Mouse (Mus musculus) heart, embryonic 16.5 days (tissue): ENCODE measurements at regions not wholly inside any gene's neighbourhood (a gene's known extent, or its start where the extent isn't known, plus 50 kb on each side); places are given as distances from the start of the nearest gene placed in this dataset.
"Not testable (repeated sequence)": the region's sequence is repeated elsewhere in the genome, so short reads cannot be mapped to it uniquely, and the experiment has no call there.

Experiments used
- ATAC-seq: fragments of 200-750 bp; cut with Nextera tagmentation; replicated peaks from 2 replicates; pipeline ENCODE4 v1.8.0; 2017; ENCODE audit warnings: moderate number of reproducible peaks; ENCODE audit not compliant: insufficient read depth, low FRiP score; ENCODE audit errors: extremely low read depth
- H3K27ac ChIP-seq: fragments of 300-500 bp; sonication (generic); 2 replicates; pipeline ENCODE4 v1.5.1; 2014; ENCODE audit warnings: mild to moderate bottlenecking, low read length, control low read depth, moderate library complexity
- H3K27me3 ChIP-seq: fragments of 300-500 bp; sonication (generic); 2 replicates; pipeline ENCODE4 v1.6.1; 2014; ENCODE audit warnings: low read length, mixed read lengths; ENCODE audit not compliant: control insufficient read depth, insufficient read depth
- H3K36me3 ChIP-seq: fragments of 300-500 bp; sonication (generic); 2 replicates; pipeline ENCODE4 v1.6.1; 2014; ENCODE audit not compliant: control insufficient read depth, insufficient read depth
- H3K4me1 ChIP-seq: fragments of 300-500 bp; sonication (generic); 2 replicates; pipeline ENCODE4 v1.6.1; 2014; ENCODE audit warnings: low read length, mixed read lengths; ENCODE audit not compliant: control insufficient read depth, insufficient read depth
- H3K4me2 ChIP-seq: fragments of 300-500 bp; sonication (generic); 2 replicates; pipeline ENCODE4 v1.6.1; 2014; ENCODE audit warnings: low read depth, mild to moderate bottlenecking, control low read depth, low read length
- H3K4me3 ChIP-seq: fragments of 300-500 bp; sonication (generic); 2 replicates; pipeline ENCODE4 v1.5.1; 2014; ENCODE audit warnings: mild to moderate bottlenecking, control low read depth, low read length
- H3K9ac ChIP-seq: fragments of 300-500 bp; sonication (generic); 2 replicates; pipeline ENCODE4 v1.6.1; 2014; ENCODE audit warnings: low read length, control low read depth
- H3K9me3 ChIP-seq: fragments of 300-500 bp; sonication (generic); replicated peaks from 2 replicates; pipeline ENCODE4 v1.6.1; 2016; ENCODE audit warnings: low read length; ENCODE audit not compliant: control insufficient read depth
- WGBS: fragments of 180-500 bp; shearing (Covaris S2); extraction: QIAGEN DNeasy Blood & Tissue Kit; methylation state at CpG from one replicate; pipeline ENCODE4 v1.1.7; 2014; 5-methylcytosine and 5-hydroxymethylcytosine counted together

DNA sequence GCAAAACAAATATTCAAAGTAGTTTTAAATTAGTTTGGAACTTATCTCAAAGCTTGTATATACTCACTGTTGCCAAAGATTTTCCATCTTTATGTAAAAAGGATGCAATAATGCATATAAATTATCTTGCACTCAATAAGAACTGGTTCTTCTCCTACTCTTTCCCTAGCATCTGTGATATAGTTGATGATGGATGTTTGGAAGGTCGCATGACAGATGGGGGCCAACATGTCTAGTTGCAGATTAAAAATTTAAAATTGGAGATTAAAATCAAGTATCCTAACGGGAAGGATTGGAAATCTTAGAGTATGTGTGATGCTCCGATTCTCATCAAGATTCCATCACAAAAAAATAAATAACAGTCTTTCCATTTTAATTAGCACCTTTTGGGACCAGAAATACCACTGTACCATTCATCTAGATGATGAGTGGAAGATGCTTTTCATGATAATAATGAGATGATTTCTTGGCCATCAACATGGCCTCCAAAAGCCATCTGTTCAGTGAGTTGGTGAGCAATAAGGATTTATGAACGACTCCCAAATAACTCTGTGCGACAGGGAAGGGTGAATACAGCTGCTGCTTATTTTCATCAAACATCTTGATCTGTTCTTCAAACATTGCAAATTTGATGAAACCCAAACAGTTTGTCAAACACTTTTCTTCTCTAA is 655.9 kb upstream of the Cdh8 start:
- 71% methylated on average over 5 of the region's 5 CpGs for WGBS
- Histone ChIP-seq H3K36me3 (no peaks in the 10 kb centered on the region), H3K4me2 (no peak overlapping the region), H3K4me3 (no peak overlapping the region), H3K9ac (no peak overlapping the region), H3K4me1 (no peaks in the 10 kb centered on the region), H3K27ac (no peak overlapping the region), H3K27me3 (no peaks in the 10 kb centered on the region), H3K9me3 (no peaks in the 10 kb centered on the region)
- no peak for ATAC-seq

DNA sequence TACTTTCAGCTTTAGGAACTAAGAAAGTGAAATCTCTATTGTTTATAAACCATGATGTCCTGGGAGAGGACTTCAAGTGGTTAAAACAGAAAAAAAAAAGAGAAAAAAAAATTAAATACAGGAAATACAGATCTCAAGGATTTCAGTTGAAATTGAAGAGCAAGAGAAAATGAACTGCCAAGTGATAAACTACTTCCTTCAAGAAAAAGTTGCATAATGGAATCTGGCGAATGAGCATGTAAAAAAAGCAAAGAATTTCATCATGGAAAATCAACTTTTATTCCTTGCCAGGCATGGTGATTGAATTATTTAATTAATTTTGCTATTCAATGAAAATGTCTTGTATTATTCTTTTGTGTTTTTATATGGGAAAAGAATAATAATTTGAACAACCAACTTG is 653.5 kb upstream of the Cdh8 start:
- Histone ChIP-seq H3K4me3 (no peak overlapping the region), H3K4me1 (no peaks in the 10 kb centered on the region), H3K9ac (no peak overlapping the region), H3K36me3 (no peaks in the 10 kb centered on the region), H3K4me2 (no peak overlapping the region), H3K27me3 (no peaks in the 10 kb centered on the region), H3K27ac (no peak overlapping the region), H3K9me3 (no peaks in the 10 kb centered on the region)
- 61% methylated on average over 1 of the region's 1 CpGs for WGBS
- ATAC-seq, result no peak

DNA sequence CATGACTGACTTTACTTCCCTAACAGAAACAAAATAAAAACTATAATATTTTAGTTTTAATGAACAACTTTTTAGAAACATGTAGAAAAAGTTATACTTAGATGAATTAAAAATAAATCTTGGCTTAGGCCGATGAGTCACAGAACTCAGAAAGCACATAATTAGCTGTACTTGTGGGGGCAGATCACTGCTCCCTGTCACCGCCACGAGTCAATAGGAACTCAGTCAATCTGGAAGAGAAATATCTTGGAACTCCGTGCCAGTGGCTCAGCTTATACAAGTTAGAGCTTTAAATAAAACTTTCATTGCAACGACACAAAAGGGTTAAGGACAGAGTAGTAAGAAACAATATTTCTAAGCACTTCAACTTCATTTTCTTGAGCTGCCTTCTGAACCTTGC is 622.7 kb upstream of the Cdh8 start:
- Histone ChIP-seq H3K9ac (no peak overlapping the region), H3K27ac (no peak overlapping the region), H3K4me3 (no peak overlapping the region), H3K9me3 (no peaks in the 10 kb centered on the region), H3K27me3 (no peaks in the 10 kb centered on the region), H3K4me2 (no peak overlapping the region), H3K4me1 (no peaks in the 10 kb centered on the region), H3K36me3 (no peaks in the 10 kb centered on the region)
- no peak for ATAC-seq
- 54% methylated on average over 5 of the region's 5 CpGs for WGBS

DNA sequence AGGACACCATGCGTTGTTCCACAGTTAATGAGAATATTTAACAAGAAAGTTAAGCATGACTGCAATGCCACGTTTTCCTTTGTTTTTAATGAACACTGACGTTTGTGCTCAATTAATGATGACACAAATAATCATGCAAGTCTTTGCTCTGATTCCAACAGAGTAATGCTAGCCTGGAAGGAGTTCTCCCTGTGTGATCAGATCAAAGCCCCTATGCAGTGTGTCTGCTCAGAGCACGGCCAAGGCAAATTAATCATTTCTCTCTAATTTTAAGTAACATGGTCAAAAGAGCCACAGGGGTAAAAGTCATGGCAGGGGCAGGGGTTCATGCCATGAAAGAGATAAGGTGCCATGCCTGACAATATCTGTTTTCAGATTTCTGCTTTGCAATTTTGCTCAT is 618.2 kb upstream of the Cdh8 start:
- Histone ChIP-seq H3K4me1 (no peaks in the 10 kb centered on the region), H3K27me3 (no peaks in the 10 kb centered on the region), H3K36me3 (no peaks in the 10 kb centered on the region), H3K9ac (no peak overlapping the region), H3K9me3 (no peaks in the 10 kb centered on the region), H3K27ac (no peak overlapping the region), H3K4me3 (no peak overlapping the region), H3K4me2 (no peak overlapping the region)
- ATAC-seq, result no peak
- WGBS, result 70% methylated on average over 4 of the region's 4 CpGs

DNA sequence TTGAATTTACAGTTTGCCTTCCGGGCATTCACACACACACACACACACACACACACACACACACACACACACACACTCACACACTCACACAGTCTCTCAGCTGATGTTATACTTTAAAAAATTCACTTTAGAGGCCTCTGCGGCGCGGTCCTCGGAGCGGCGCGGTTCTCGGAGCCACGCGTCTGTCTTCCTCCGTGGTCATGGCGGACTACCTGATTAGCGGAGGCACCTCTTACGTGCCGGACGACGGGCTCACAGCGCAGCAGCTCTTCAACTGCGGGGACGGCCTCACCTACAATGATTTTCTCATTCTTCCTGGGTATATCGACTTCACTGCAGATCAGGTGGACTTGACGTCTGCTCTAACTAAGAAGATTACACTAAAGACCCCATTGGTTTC is 614.1 kb upstream of the Cdh8 start:
- H3K9me3 ChIP-seq, H3K9ac ChIP-seq, H3K4me2 ChIP-seq, H3K4me3 ChIP-seq, H3K36me3 ChIP-seq, H3K27me3 ChIP-seq, H3K4me1 ChIP-seq, ATAC-seq, H3K27ac ChIP-seq: not testable (repeated sequence)
- WGBS, result 94% methylated on average over 21 of the region's 23 CpGs

DNA sequence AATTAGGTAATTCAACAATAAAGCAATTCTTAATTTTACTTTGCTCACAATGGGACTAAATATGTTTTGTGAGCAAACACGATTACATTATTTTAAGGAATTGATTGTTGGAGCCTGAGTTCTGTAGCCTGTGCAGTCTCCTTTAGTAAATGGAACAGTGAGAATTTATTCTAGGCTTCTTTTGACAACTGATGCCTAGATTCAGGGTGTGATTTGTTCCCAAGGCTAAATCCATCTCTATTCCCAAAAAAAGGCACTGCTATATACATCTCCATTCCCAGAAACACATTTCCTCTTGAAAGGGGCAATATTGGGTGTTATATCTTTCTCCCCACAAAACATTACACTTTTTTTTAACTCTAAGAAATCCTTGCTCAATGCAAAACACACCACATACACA is 599.4 kb upstream of the Cdh8 start:
- Histone ChIP-seq H3K27me3 (no peaks in the 10 kb centered on the region), H3K36me3 (no peaks in the 10 kb centered on the region), H3K4me3 (no peak overlapping the region), H3K9me3 (no peaks in the 10 kb centered on the region), H3K9ac (no peak overlapping the region), H3K27ac (no peak overlapping the region), H3K4me1 (no peaks in the 10 kb centered on the region), H3K4me2 (no peak overlapping the region)
- no peak for ATAC-seq
- 79% methylated on average over 1 of the region's 1 CpGs for WGBS

DNA sequence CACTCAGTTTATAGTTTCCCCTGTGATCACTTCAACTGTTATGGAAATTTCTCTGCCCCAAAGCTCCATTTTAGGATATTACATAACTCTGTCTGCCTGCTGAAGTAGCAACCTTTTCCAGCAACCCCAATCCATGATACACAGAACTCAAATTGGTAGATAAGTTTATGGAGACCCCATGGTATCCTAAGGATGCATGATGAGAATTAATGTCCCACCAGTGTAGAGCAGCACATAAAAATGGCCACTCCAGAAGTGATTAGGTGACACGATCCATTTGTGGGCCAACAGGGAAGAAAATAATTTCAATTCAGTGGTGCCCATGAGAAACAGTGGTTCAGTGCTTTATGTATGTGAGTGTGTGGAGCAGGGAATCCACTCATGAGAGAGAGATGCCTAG is 583.3 kb upstream of the Cdh8 start:
- H3K4me3 ChIP-seq, result no peak overlapping the region
- no peaks in the 10 kb centered on the region for H3K36me3 ChIP-seq
- H3K4me1 ChIP-seq, result no peaks in the 10 kb centered on the region
- no peaks in the 10 kb centered on the region for H3K27me3 ChIP-seq
- no peaks in the 10 kb centered on the region for H3K9me3 ChIP-seq
- H3K27ac ChIP-seq, result no peak overlapping the region
- H3K4me2 ChIP-seq, result no peak overlapping the region
- no peak overlapping the region for H3K9ac ChIP-seq
- ATAC-seq, result no peak
- 89% methylated on average over 1 of the region's 1 CpGs for WGBS

DNA sequence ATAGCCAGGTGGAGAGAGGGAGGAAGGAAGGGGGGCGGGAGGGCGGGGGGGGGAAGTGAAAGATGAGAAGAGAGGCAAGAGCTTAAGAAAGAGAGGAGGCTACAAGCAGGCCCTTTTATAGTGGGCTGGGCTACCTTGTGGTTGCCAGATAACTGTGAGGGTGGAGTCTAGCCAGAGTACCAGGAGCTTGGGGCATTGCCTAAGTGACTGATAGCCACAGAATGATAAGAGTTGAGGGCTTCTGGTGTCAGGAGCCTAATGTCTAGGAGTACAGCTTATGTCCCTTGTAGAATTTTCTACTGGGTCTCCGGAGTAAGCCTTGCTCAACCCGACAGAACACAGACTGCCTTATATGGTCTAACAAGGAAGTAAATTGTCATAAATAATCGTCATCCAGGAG is 567.4 kb upstream of the Cdh8 start:
- H3K4me3 ChIP-seq, result no peak overlapping the region
- H3K27ac ChIP-seq, result no peak overlapping the region
- no peaks in the 10 kb centered on the region for H3K9me3 ChIP-seq
- H3K9ac ChIP-seq, result no peak overlapping the region
- no peaks in the 10 kb centered on the region for H3K27me3 ChIP-seq
- H3K4me1 ChIP-seq, result no peaks in the 10 kb centered on the region
- H3K36me3 ChIP-seq, result no peaks in the 10 kb centered on the region
- no peak overlapping the region for H3K4me2 ChIP-seq
- WGBS, result 31% methylated on average over 3 of the region's 5 CpGs
- ATAC-seq, result no peak

DNA sequence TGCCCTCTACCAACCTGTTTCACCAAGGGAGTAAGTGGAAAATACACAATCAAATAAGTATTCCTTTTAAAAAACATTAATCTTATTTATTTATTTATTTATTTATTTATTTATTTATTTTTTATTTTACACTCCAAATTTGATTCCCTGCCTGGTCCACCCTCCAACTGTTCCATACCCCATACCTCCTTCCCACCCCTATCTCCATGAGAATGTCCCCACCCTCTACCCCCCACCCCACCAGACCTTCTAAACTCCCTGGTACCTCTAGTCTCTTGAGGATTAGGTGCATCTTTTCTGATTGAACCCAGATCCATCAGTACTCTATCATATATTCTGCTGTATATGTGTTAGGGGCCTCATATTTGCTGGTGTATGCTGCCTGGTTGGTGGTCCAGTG is 538.4 kb upstream of the Cdh8 start:
- H3K9me3 ChIP-seq, result no peaks in the 10 kb centered on the region
- H3K4me1 ChIP-seq, result 0 out of 2 replicates have a peak, but pooled peaks cover 2% of the 10 kb centered on the region
- no peaks in the 10 kb centered on the region for H3K36me3 ChIP-seq
- H3K9ac ChIP-seq, result no peak overlapping the region
- no peak overlapping the region for H3K4me2 ChIP-seq
- H3K27ac ChIP-seq, result no peak overlapping the region
- no peak for ATAC-seq
- no peaks in the 10 kb centered on the region for H3K27me3 ChIP-seq
- H3K4me3 ChIP-seq, result no peak overlapping the region
